Mouse (Mus musculus) midbrain, embryonic 12.5 days (tissue): ENCODE results near the gene Tbcel. TPM values are rescaled to one million over a fixed set of nuclear protein-coding genes. Genes with fewer than 3 reads are reported as not detected.

Experiments
- ATAC-seq: fragments of 200-750 bp; cut with Nextera tagmentation; 2 replicates; pipeline ENCODE4 v1.8.0; 2017; ENCODE audit warnings: low read depth, moderate TSS enrichment, moderate library complexity; ENCODE audit not compliant: low FRiP score
- H3K27ac ChIP-seq: fragments of 300-500 bp; sonication (generic); replicated peaks from 2 replicates; pipeline ENCODE4 v1.5.1; 2016; ENCODE audit warnings: mild to moderate bottlenecking
- H3K27me3 ChIP-seq: fragments of 300-500 bp; sonication (generic); 2 replicates; pipeline ENCODE4 v1.6.1; 2016; ENCODE audit warnings: mild to moderate bottlenecking
- H3K36me3 ChIP-seq: fragments of 300-500 bp; sonication (generic); 2 replicates; pipeline ENCODE4 v1.6.1; 2016
- H3K4me1 ChIP-seq: fragments of 300-500 bp; sonication (generic); 2 replicates; pipeline ENCODE4 v1.6.1; 2016
- H3K4me2 ChIP-seq: fragments of 300-500 bp; sonication (generic); replicated peaks from 2 replicates; pipeline ENCODE4 v1.6.1; 2016; ENCODE audit warnings: mild to moderate bottlenecking, moderate library complexity
- H3K4me3 ChIP-seq: fragments of 300-500 bp; sonication (generic); 2 replicates; pipeline ENCODE4 v1.5.1; 2016; ENCODE audit warnings: mild to moderate bottlenecking
- H3K9ac ChIP-seq: fragments of 300-500 bp; sonication (generic); replicated peaks from 2 replicates; pipeline ENCODE4 v1.6.1; 2016; ENCODE audit warnings: mild to moderate bottlenecking, moderate library complexity
- H3K9me3 ChIP-seq: fragments of 300-500 bp; sonication (generic); 2 replicates; pipeline ENCODE4 v1.6.1; 2016; ENCODE audit warnings: mild to moderate bottlenecking
- WGBS: fragments of 180-500 bp; shearing (Covaris S2); methylation state at CpG from one replicate; pipeline ENCODE4 v1.1.7; 2016; 5-methylcytosine and 5-hydroxymethylcytosine counted together
- polyA plus RNA-seq: library from polyadenylated mRNA; unstranded; fragments of >200 nt; fragmentation: Nextera tagmentation; extraction: Ambion mirVana; gene quantifications from 2 replicates; pipeline ENCODE4 v1.2.1, GENCODE M21; 2016

The Tbcel gene
- polyA plus RNA-seq, 1 experiment from 2014 or later: 5.8 TPM

- Histone ChIP-seq H3K9ac (no peak overlapping the region), H3K9me3 (no peaks in the 10 kb centered on the region), H3K4me3 (no peak overlapping the region), H3K27me3 (no peaks in the 10 kb centered on the region), H3K27ac (no peak overlapping the region), H3K4me2 (no peak overlapping the region), H3K4me1 (peaks cover 12% of the 10 kb centered on the region), H3K36me3 (no peaks in the 10 kb centered on the region)
- 87% methylated on average over 7 of the region's 7 CpGs for WGBS
- no peak for ATAC-seq
These were observed 44.9 kb downstream of the Tbcel start for GRCm38 (mm10) chr9:42462585-42463219.

- WGBS: 86% methylated on average over 11 of the region's 11 CpGs
- Histone ChIP-seq H3K9ac (no peak overlapping the region), H3K9me3 (no peaks in the 10 kb centered on the region), H3K27ac (no peak overlapping the region; the same call in 1 of the 2 replicates), H3K4me2 (no peak overlapping the region), H3K36me3 (no peaks in the 10 kb centered on the region), H3K4me3 (no peak overlapping the region), H3K4me1 (peaks cover 12% of the 10 kb centered on the region), H3K27me3 (no peaks in the 10 kb centered on the region)
- no peak for ATAC-seq
These were observed 46.1 kb downstream of the Tbcel start for GRCm38 (mm10) chr9:42461390-42462108.

- no peaks in the 10 kb centered on the region for H3K36me3 ChIP-seq
- no peak overlapping the region for H3K4me2 ChIP-seq
- no peaks in the 10 kb centered on the region for H3K9me3 ChIP-seq
- no peaks in the 10 kb centered on the region for H3K27me3 ChIP-seq
- no peak overlapping the region for H3K9ac ChIP-seq
- H3K4me1 ChIP-seq: peaks cover 12% of the 10 kb centered on the region
- H3K27ac ChIP-seq: no peak overlapping the region
- H3K4me3 ChIP-seq: no peak overlapping the region
- 89% methylated on average over 10 of the region's 10 CpGs for WGBS
- no peak for ATAC-seq
These were observed 47.3 kb downstream of the Tbcel start for GRCm38 (mm10) chr9:42460353-42460752.

- H3K4me2 ChIP-seq: no peak overlapping the region
- no peak overlapping the region for H3K4me3 ChIP-seq
- 89% methylated on average over 6 of the region's 6 CpGs for WGBS
- H3K9me3 ChIP-seq: no peaks in the 10 kb centered on the region
- no peaks in the 10 kb centered on the region for H3K27me3 ChIP-seq
- no peak overlapping the region for H3K9ac ChIP-seq
- no peaks in the 10 kb centered on the region for H3K36me3 ChIP-seq
- peaks cover 12% of the 10 kb centered on the region for H3K4me1 ChIP-seq
- H3K27ac ChIP-seq: no peak overlapping the region
- no peak for ATAC-seq
These were observed 47.9 kb downstream of the Tbcel start for GRCm38 (mm10) chr9:42459736-42460135.

GRCm38 (mm10) chr9:42458741-42459515 lies 48.7 kb downstream of the Tbcel start:
- no peak overlapping the region for H3K27ac ChIP-seq
- no peaks in the 10 kb centered on the region for H3K9me3 ChIP-seq
- H3K4me3 ChIP-seq: no peak overlapping the region
- H3K9ac ChIP-seq: no peak overlapping the region
- no peak overlapping the region for H3K4me2 ChIP-seq
- WGBS: 73% methylated on average over 9 of the region's 9 CpGs
- ATAC-seq: no peak
- no peaks in the 10 kb centered on the region for H3K36me3 ChIP-seq
- peaks cover 9% of the 10 kb centered on the region for H3K4me1 ChIP-seq
- H3K27me3 ChIP-seq: no peaks in the 10 kb centered on the region

GRCm38 (mm10) chr9:42457501-42457900 lies 50.1 kb downstream of the Tbcel start:
- no peak for ATAC-seq
- H3K4me1 ChIP-seq: 0 out of 2 replicates have a peak, but pooled peaks cover 4% of the 10 kb centered on the region
- no peak overlapping the region for H3K9ac ChIP-seq
- H3K9me3 ChIP-seq: no peaks in the 10 kb centered on the region
- H3K27me3 ChIP-seq: no peaks in the 10 kb centered on the region
- H3K27ac ChIP-seq: no peak overlapping the region
- H3K36me3 ChIP-seq: no peaks in the 10 kb centered on the region
- H3K4me2 ChIP-seq: no peak overlapping the region
- no peak overlapping the region for H3K4me3 ChIP-seq
- 96% methylated on average over 8 of the region's 8 CpGs for WGBS

GRCm38 (mm10) chr9:42454364-42454763 lies 53.2 kb downstream of the Tbcel start:
- Histone ChIP-seq H3K27me3 (no peaks in the 10 kb centered on the region), H3K27ac (no peak overlapping the region)

GRCm38 (mm10) chr9:42449043-42449442 lies 58.6 kb downstream of the Tbcel start:
- H3K36me3 ChIP-seq: peaks cover 43% of the 10 kb centered on the region
- no peaks in the 10 kb centered on the region for H3K9me3 ChIP-seq
- no peak for ATAC-seq
- H3K27ac ChIP-seq: no peak overlapping the region
- no peak overlapping the region for H3K4me2 ChIP-seq
- no peak overlapping the region for H3K4me3 ChIP-seq
- 93% methylated on average over 6 of the region's 6 CpGs for WGBS
- H3K27me3 ChIP-seq: no peaks in the 10 kb centered on the region
- H3K9ac ChIP-seq: no peak overlapping the region
- no peaks in the 10 kb centered on the region for H3K4me1 ChIP-seq

More at GRCm38 (mm10) chr9:42454364-42454763, 53.2 kb downstream of the Tbcel start:
- no peak overlapping the region for H3K4me3 ChIP-seq
- no peak overlapping the region for H3K4me2 ChIP-seq
- 96% methylated on average over 8 of the region's 8 CpGs for WGBS
- H3K36me3 ChIP-seq: peaks cover 19% of the 10 kb centered on the region
- H3K9ac ChIP-seq: no peak overlapping the region
- 0 out of 2 replicates have a peak, but pooled peaks cover 4% of the 10 kb centered on the region for H3K4me1 ChIP-seq
- no peak for ATAC-seq
- H3K9me3 ChIP-seq: no peaks in the 10 kb centered on the region

GRCm38 (mm10) chr9:42442100-42442499 lies 65.5 kb downstream of the Tbcel start:
- no peak for ATAC-seq
- WGBS: 93% methylated on average over 8 of the region's 8 CpGs
- H3K9me3 ChIP-seq: no peaks in the 10 kb centered on the region
- H3K4me2 ChIP-seq: no peak overlapping the region
- H3K36me3 ChIP-seq: peaks cover 65% of the 10 kb centered on the region
- H3K27ac ChIP-seq: no peak overlapping the region
- H3K9ac ChIP-seq: no peak overlapping the region
- no peak overlapping the region for H3K4me3 ChIP-seq
- no peaks in the 10 kb centered on the region; the same call in 1 of the 2 replicates for H3K4me1 ChIP-seq
- H3K27me3 ChIP-seq: no peaks in the 10 kb centered on the region

GRCm38 (mm10) chr9:42441234-42441633 lies 66.4 kb downstream of the Tbcel start:
- Histone ChIP-seq H3K9me3 (no peaks in the 10 kb centered on the region), H3K27ac (no peak overlapping the region), H3K4me3 (no peak overlapping the region), H3K27me3 (no peaks in the 10 kb centered on the region), H3K36me3 (peaks cover 74% of the 10 kb centered on the region), H3K9ac (no peak overlapping the region), H3K4me1 (no peaks in the 10 kb centered on the region; the same call in 1 of the 2 replicates), H3K4me2 (no peak overlapping the region)
- no peak for ATAC-seq
- WGBS: 97% methylated on average over 2 of the region's 2 CpGs

- Histone ChIP-seq H3K27me3 (no peaks in the 10 kb centered on the region), H3K9me3 (no peaks in the 10 kb centered on the region), H3K27ac (no peak overlapping the region), H3K4me1 (no peaks in the 10 kb centered on the region; the same call in 1 of the 2 replicates), H3K4me2 (no peak overlapping the region), H3K4me3 (no peak overlapping the region), H3K36me3 (peaks cover 78% of the 10 kb centered on the region), H3K9ac (no peak overlapping the region)
- WGBS: 32% methylated on average over 4 of the region's 4 CpGs
- no peak for ATAC-seq
These were observed 68.2 kb downstream of the Tbcel start for GRCm38 (mm10) chr9:42439446-42439845.

GRCm38 (mm10) chr9:42432155-42432554 lies 75.5 kb downstream of the Tbcel start:
- Histone ChIP-seq H3K4me2 (no peak overlapping the region), H3K9me3 (no peaks in the 10 kb centered on the region), H3K9ac (no peak overlapping the region), H3K4me1 (no peaks in the 10 kb centered on the region; the same call in 1 of the 2 replicates), H3K27me3 (no peaks in the 10 kb centered on the region), H3K4me3 (no peak overlapping the region), H3K27ac (no peak overlapping the region), H3K36me3 (peaks cover 67% of the 10 kb centered on the region)
- 98% methylated on average over 2 of the region's 2 CpGs for whole genome bisulfite sequencing
- no peak for ATAC-seq
